Mouse (Mus musculus): ENCODE data around the gene Defa21. TPM values are rescaled to one million over a fixed set of nuclear protein-coding genes. Genes with fewer than 3 reads are reported as not detected.
"Not testable (repeated sequence)": the region's sequence is repeated elsewhere in the genome, so short reads cannot be mapped to it uniquely, and the experiment has no call there.

Defa21 gene
- polyA plus RNA-seq (2015; fragmentation: Nextera tagmentation; extraction: Ambion mirVana) = not detected in 2 replicates

- H3K9me3 ChIP-seq (ENCODE audit: control insufficient read depth, low read length); ATAC-seq; H3K4me3 ChIP-seq (ENCODE audit: low read length); H3K9ac ChIP-seq (ENCODE audit: low read depth, low read length); H3K27me3 ChIP-seq (replicated peaks; ENCODE audit: control insufficient read depth, insufficient read depth, low read length); H3K36me3 ChIP-seq (ENCODE audit: control insufficient read depth, insufficient read depth, low read length); H3K4me1 ChIP-seq (ENCODE audit: control insufficient read depth, insufficient read depth, low read depth, low read length); H3K4me2 ChIP-seq (ENCODE audit: low read length); H3K27ac ChIP-seq (ENCODE audit: low read depth, low read length): not testable (repeated sequence)
- no CpG with 5 or more reads among the region's 1 CpGs for WGBS
Observed at GRCm38 (mm10) chr8:21025245-21025644, at the start of gene Defa21. TSS of gene Defa21 (plus strand) at chr8:21025545.

- Histone ChIP-seq H3K4me3 (ENCODE audit: low read length) (no peak overlapping the region), H3K36me3 (ENCODE audit: control insufficient read depth, insufficient read depth, low read length) (no peaks in the 10 kb centered on the region), H3K9me3 (ENCODE audit: control insufficient read depth, low read length) (peaks cover 5% of the 10 kb centered on the region; the same call in 1 of the 2 replicates), H3K4me1 (ENCODE audit: control insufficient read depth, insufficient read depth, low read depth, low read length) (no peaks in the 10 kb centered on the region), H3K9ac (ENCODE audit: low read depth, low read length) (no peak overlapping the region), H3K27ac (ENCODE audit: low read depth, low read length) (no peak overlapping the region), H3K27me3 (replicated peaks; ENCODE audit: control insufficient read depth, insufficient read depth, low read length) (no peaks in the 10 kb centered on the region), H3K4me2 (ENCODE audit: low read length) (no peak overlapping the region)
- ATAC-seq = no peak
- 43% methylated on average over 1 of the region's 1 CpGs for WGBS
Observed at GRCm38 (mm10) chr8:20979846-20980245, 45.5 kb upstream of the Defa21 start.

- ATAC-seq = not testable (repeated sequence)
Observed at GRCm38 (mm10) chr8:20994042-20994441, 31.3 kb upstream of the Defa21 start.

GRCm38 (mm10) chr8:20996776-20997175 is 28.6 kb upstream of the Defa21 start:
- 87% methylated on average over 2 of the region's 2 CpGs for WGBS
- H3K36me3 ChIP-seq (ENCODE audit: control insufficient read depth, insufficient read depth, low read length) = no peaks in the 10 kb centered on the region
- ATAC-seq = no peak
- no peaks in the 10 kb centered on the region for H3K9me3 ChIP-seq (ENCODE audit: control insufficient read depth, low read length)
- no peaks in the 10 kb centered on the region for H3K4me1 ChIP-seq (ENCODE audit: control insufficient read depth, insufficient read depth, low read depth, low read length)
- no peaks in the 10 kb centered on the region for H3K27me3 ChIP-seq (replicated peaks; ENCODE audit: control insufficient read depth, insufficient read depth, low read length)
- no peak overlapping the region for H3K9ac ChIP-seq (ENCODE audit: low read depth, low read length)
- no peak overlapping the region for H3K4me2 ChIP-seq (ENCODE audit: low read length)
- no peak overlapping the region for H3K4me3 ChIP-seq (ENCODE audit: low read length)
- no peak overlapping the region for H3K27ac ChIP-seq (ENCODE audit: low read depth, low read length)

More at GRCm38 (mm10) chr8:20994042-20994441, 31.3 kb upstream of the Defa21 start:
- H3K27ac ChIP-seq (ENCODE audit: low read depth, low read length); H3K9me3 ChIP-seq (ENCODE audit: control insufficient read depth, low read length); H3K27me3 ChIP-seq (replicated peaks; ENCODE audit: control insufficient read depth, insufficient read depth, low read length); H3K36me3 ChIP-seq (ENCODE audit: control insufficient read depth, insufficient read depth, low read length); H3K9ac ChIP-seq (ENCODE audit: low read depth, low read length); H3K4me2 ChIP-seq (ENCODE audit: low read length); H3K4me3 ChIP-seq (ENCODE audit: low read length); H3K4me1 ChIP-seq (ENCODE audit: control insufficient read depth, insufficient read depth, low read depth, low read length): not testable (repeated sequence)

GRCm38 (mm10) chr8:20997291-20997690 is 28.1 kb upstream of the Defa21 start:
- no peaks in the 10 kb centered on the region for H3K27me3 ChIP-seq (replicated peaks; ENCODE audit: control insufficient read depth, insufficient read depth, low read length)
- H3K9ac ChIP-seq (ENCODE audit: low read depth, low read length) = no peak overlapping the region
- no peaks in the 10 kb centered on the region for H3K4me1 ChIP-seq (ENCODE audit: control insufficient read depth, insufficient read depth, low read depth, low read length)
- no peak overlapping the region for H3K27ac ChIP-seq (ENCODE audit: low read depth, low read length)
- no peak overlapping the region for H3K4me2 ChIP-seq (ENCODE audit: low read length)
- H3K9me3 ChIP-seq (ENCODE audit: control insufficient read depth, low read length) = no peaks in the 10 kb centered on the region
- ATAC-seq = no peak
- no peak overlapping the region for H3K4me3 ChIP-seq (ENCODE audit: low read length)
- no peaks in the 10 kb centered on the region for H3K36me3 ChIP-seq (ENCODE audit: control insufficient read depth, insufficient read depth, low read length)

GRCm38 (mm10) chr8:21001171-21001570 is 24.2 kb upstream of the Defa21 start:
- 57% methylated on average over 8 of the region's 8 CpGs for WGBS
- ATAC-seq = no peak
- H3K36me3 ChIP-seq (ENCODE audit: control insufficient read depth, insufficient read depth, low read length) = no peaks in the 10 kb centered on the region

GRCm38 (mm10) chr8:21006801-21007200 is 18.5 kb upstream of the Defa21 start:
- H3K9me3 ChIP-seq (ENCODE audit: control insufficient read depth, low read length) = peaks cover 6% of the 10 kb centered on the region
- no peak for ATAC-seq
- H3K9ac ChIP-seq (ENCODE audit: low read depth, low read length) = no peak overlapping the region
- WGBS = 30% methylated on average over 1 of the region's 1 CpGs
- H3K4me3 ChIP-seq (ENCODE audit: low read length) = no peak overlapping the region
- H3K36me3 ChIP-seq (ENCODE audit: control insufficient read depth, insufficient read depth, low read length) = no peaks in the 10 kb centered on the region
- no peak overlapping the region for H3K4me2 ChIP-seq (ENCODE audit: low read length)
- H3K27me3 ChIP-seq (replicated peaks; ENCODE audit: control insufficient read depth, insufficient read depth, low read length) = no peaks in the 10 kb centered on the region
- H3K27ac ChIP-seq (ENCODE audit: low read depth, low read length) = no peak overlapping the region
- H3K4me1 ChIP-seq (ENCODE audit: control insufficient read depth, insufficient read depth, low read depth, low read length) = no peaks in the 10 kb centered on the region

More at GRCm38 (mm10) chr8:21001171-21001570, 24.2 kb upstream of the Defa21 start:
- Histone ChIP-seq H3K9ac (ENCODE audit: low read depth, low read length) (no peak overlapping the region), H3K4me2 (ENCODE audit: low read length) (no peak overlapping the region), H3K4me3 (ENCODE audit: low read length) (no peak overlapping the region), H3K27ac (ENCODE audit: low read depth, low read length) (no peak overlapping the region), H3K4me1 (ENCODE audit: control insufficient read depth, insufficient read depth, low read depth, low read length) (no peaks in the 10 kb centered on the region), H3K9me3 (ENCODE audit: control insufficient read depth, low read length) (peaks cover 3% of the 10 kb centered on the region; the same call in 1 of the 2 replicates), H3K27me3 (replicated peaks; ENCODE audit: control insufficient read depth, insufficient read depth, low read length) (no peaks in the 10 kb centered on the region)

- H3K9ac ChIP-seq (ENCODE audit: low read depth, low read length); H3K36me3 ChIP-seq (ENCODE audit: control insufficient read depth, insufficient read depth, low read length); H3K4me1 ChIP-seq (ENCODE audit: control insufficient read depth, insufficient read depth, low read depth, low read length); ATAC-seq; H3K4me3 ChIP-seq (ENCODE audit: low read length); H3K27ac ChIP-seq (ENCODE audit: low read depth, low read length); H3K4me2 ChIP-seq (ENCODE audit: low read length); H3K9me3 ChIP-seq (ENCODE audit: control insufficient read depth, low read length); H3K27me3 ChIP-seq (replicated peaks; ENCODE audit: control insufficient read depth, insufficient read depth, low read length): not testable (repeated sequence)
- WGBS = 46% methylated on average over 6 of the region's 6 CpGs
Observed at GRCm38 (mm10) chr8:21008578-21008977, 16.8 kb upstream of the Defa21 start.

GRCm38 (mm10) chr8:21010548-21010947 is 14.8 kb upstream of the Defa21 start:
- H3K4me2 ChIP-seq (ENCODE audit: low read length); H3K4me3 ChIP-seq (ENCODE audit: low read length); H3K4me1 ChIP-seq (ENCODE audit: control insufficient read depth, insufficient read depth, low read depth, low read length); H3K9ac ChIP-seq (ENCODE audit: low read depth, low read length); H3K9me3 ChIP-seq (ENCODE audit: control insufficient read depth, low read length); H3K27ac ChIP-seq (ENCODE audit: low read depth, low read length); H3K36me3 ChIP-seq (ENCODE audit: control insufficient read depth, insufficient read depth, low read length); ATAC-seq; H3K27me3 ChIP-seq (replicated peaks; ENCODE audit: control insufficient read depth, insufficient read depth, low read length): not testable (repeated sequence)
- 84% methylated on average over 1 of the region's 1 CpGs for WGBS

- not testable (repeated sequence) for H3K27me3 ChIP-seq (replicated peaks; ENCODE audit: control insufficient read depth, insufficient read depth, low read length); H3K4me2 ChIP-seq (ENCODE audit: low read length); H3K4me1 ChIP-seq (ENCODE audit: control insufficient read depth, insufficient read depth, low read depth, low read length); H3K27ac ChIP-seq (ENCODE audit: low read depth, low read length); H3K9me3 ChIP-seq (ENCODE audit: control insufficient read depth, low read length); ATAC-seq; H3K4me3 ChIP-seq (ENCODE audit: low read length); H3K36me3 ChIP-seq (ENCODE audit: control insufficient read depth, insufficient read depth, low read length); H3K9ac ChIP-seq (ENCODE audit: low read depth, low read length)
- no CpG with 5 or more reads among the region's 1 CpGs for WGBS
Observed at GRCm38 (mm10) chr8:21054747-21055146, 29.4 kb downstream of the Defa21 start, which contains the start of gene Defa23. TSS of gene Defa23 (plus strand) at chr8:21055047.

All from hindbrain, embryonic 16.5 days (tissue).